Mouse (Mus musculus) liver, postnatal 0 days (tissue): ENCODE measurements around the gene Map1b. TPM values are rescaled to one million over a fixed set of nuclear protein-coding genes. Genes with fewer than 3 reads are reported as not detected.

ENCODE experiments used
- ATAC-seq: fragments of 200-750 bp; cut with Nextera tagmentation; 2 replicates; pipeline ENCODE4 v1.8.0; 2017; ENCODE audit warnings: mild to moderate bottlenecking, moderate library complexity
- DNase-seq: peaks from one replicate; pipeline ENCODE4 v3.0.0-alpha.2; 2016
- H3K27ac ChIP-seq: fragments of 300-500 bp; sonication (generic); 2 replicates; pipeline ENCODE4 v1.5.1; 2014; ENCODE audit warnings: antibody characterized with exemption, moderate library complexity, mild to moderate bottlenecking, low read depth
- H3K27me3 ChIP-seq: fragments of 300-500 bp; sonication (generic); 2 replicates; pipeline ENCODE4 v1.6.1; 2014; ENCODE audit warnings: low read length, control low read depth, mixed read lengths; ENCODE audit not compliant: insufficient read depth
- H3K36me3 ChIP-seq: fragments of 300-500 bp; sonication (generic); replicated peaks from 2 replicates; pipeline ENCODE4 v1.6.1; 2014; ENCODE audit warnings: mild to moderate bottlenecking, control low read depth, low read length, moderate library complexity, mixed read lengths; ENCODE audit not compliant: insufficient read depth
- H3K4me1 ChIP-seq: fragments of 300-500 bp; sonication (generic); 2 replicates; pipeline ENCODE4 v1.6.1; 2014; ENCODE audit warnings: antibody characterized with exemption, mild to moderate bottlenecking, control low read depth; ENCODE audit not compliant: insufficient read depth
- H3K4me2 ChIP-seq: fragments of 300-500 bp; sonication (generic); 2 replicates; pipeline ENCODE4 v1.6.1; 2014; ENCODE audit warnings: low read depth, mild to moderate bottlenecking, low read length, moderate library complexity, mixed read lengths
- H3K4me3 ChIP-seq: fragments of 300-500 bp; sonication (generic); 2 replicates; pipeline ENCODE4 v1.5.1; 2014; ENCODE audit warnings: low read depth, low read length
- H3K9ac ChIP-seq: fragments of 300-500 bp; sonication (generic); replicated peaks from 2 replicates; pipeline ENCODE4 v1.6.1; 2014; ENCODE audit warnings: mild to moderate bottlenecking, moderate library complexity
- H3K9me3 ChIP-seq: fragments of 300-500 bp; sonication (generic); 2 replicates; pipeline ENCODE4 v1.6.1; 2016; ENCODE audit warnings: mild to moderate bottlenecking, control low read depth, low read length, mixed read lengths
- CTCF ChIP-seq: sonication (generic); IDR thresholded peaks from 2 replicates; pipeline ENCODE4 v1.5.1; 2016; ENCODE audit warnings: antibody characterized with exemption, low read depth
- EP300 ChIP-seq: IDR thresholded peaks from 2 replicates; pipeline ENCODE4 v1.6.1; 2016; ENCODE audit warnings: antibody characterized with exemption, low read depth, mild to moderate bottlenecking
- WGBS: fragments of 180-500 bp; shearing (Covaris S2); extraction: QIAGEN DNeasy Blood & Tissue Kit; methylation state at CpG from one replicate; pipeline ENCODE4 v1.1.7; 2014; ENCODE audit not compliant: insufficient replicate concordance; 5-methylcytosine and 5-hydroxymethylcytosine counted together
- polyA plus RNA-seq: library from polyadenylated mRNA; unstranded; fragments of >200 nt; fragmentation: Nextera tagmentation; extraction: Ambion mirVana; gene quantifications from 2 replicates; pipeline ENCODE4 v1.2.1, GENCODE M21; 2015

Gene Map1b
- polyA plus RNA-seq, 1 experiment from 2014 or later, result 1.2 TPM

DNA sequence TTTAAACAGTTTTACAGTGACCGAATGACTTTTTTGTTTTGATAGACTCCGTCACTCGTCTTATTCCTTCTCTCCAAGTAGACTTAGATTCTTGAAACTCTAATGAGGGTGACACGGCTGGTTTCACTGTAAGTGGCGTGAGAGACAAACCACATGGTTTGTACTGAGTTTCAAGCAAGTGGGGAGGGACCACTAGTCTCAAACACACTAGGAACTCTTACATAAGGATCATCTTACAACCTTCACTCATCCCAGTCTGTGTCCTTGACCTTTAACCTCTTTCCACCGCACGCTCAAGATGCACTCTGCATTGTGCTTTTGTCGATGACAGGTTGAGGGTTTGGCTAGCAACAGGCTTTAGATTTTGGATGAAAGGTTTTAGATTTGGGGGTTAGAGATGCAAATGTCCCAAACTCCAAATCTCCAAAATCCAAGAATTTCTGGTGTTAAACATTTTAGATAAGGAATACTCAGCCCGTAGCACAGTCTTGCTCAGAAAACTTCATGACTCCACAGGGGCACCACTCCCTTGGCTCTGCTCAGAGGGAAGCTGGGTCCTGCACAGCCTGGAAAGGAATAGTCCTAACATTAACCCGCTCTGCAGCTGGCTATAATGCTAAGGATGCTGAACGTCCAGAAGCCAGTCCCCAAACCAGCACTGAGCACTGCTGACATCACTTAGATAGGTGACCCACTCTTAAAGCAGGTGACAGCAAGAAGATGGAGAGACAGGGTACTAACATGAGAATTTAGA lies 10.3 kb downstream of the Map1b start:
- DNase-seq (no peak), ATAC-seq (no peak)
- no peak overlapping the region for H3K9ac ChIP-seq
- H3K4me1 ChIP-seq, result no peaks in the 10 kb centered on the region
- H3K4me3 ChIP-seq, result no peak overlapping the region
- no peak for TF ChIP-seq EP300
- H3K36me3 ChIP-seq, result no peaks in the 10 kb centered on the region
- H3K9me3 ChIP-seq, result no peaks in the 10 kb centered on the region
- 71% methylated on average over 11 of the region's 11 CpGs for WGBS
- H3K27ac ChIP-seq, result no peak overlapping the region
- H3K27me3 ChIP-seq, result no peaks in the 10 kb centered on the region
- H3K4me2 ChIP-seq, result no peak overlapping the region

GRCm38 (mm10) chr13:99503370-99503979 lies 12.9 kb downstream of the Map1b start:
- 34% methylated on average over 14 of the region's 14 CpGs for WGBS
- H3K4me1 ChIP-seq, result no peaks in the 10 kb centered on the region
- ATAC-seq, result no peak
- H3K9me3 ChIP-seq, result no peaks in the 10 kb centered on the region
- no peaks in the 10 kb centered on the region for H3K27me3 ChIP-seq
- H3K9ac ChIP-seq, result no peak overlapping the region
- H3K36me3 ChIP-seq, result no peaks in the 10 kb centered on the region
- no peak overlapping the region for H3K27ac ChIP-seq
- no peak overlapping the region for H3K4me3 ChIP-seq
- TF ChIP-seq EP300, result no peak
- no peak for TF ChIP-seq CTCF
- DNase-seq, result no peak
- no peak overlapping the region for H3K4me2 ChIP-seq

GRCm38 (mm10) chr13:99502911-99503310 lies 13.4 kb downstream of the Map1b start:
- H3K4me3 ChIP-seq, result no peak overlapping the region
- H3K9me3 ChIP-seq, result no peaks in the 10 kb centered on the region
- H3K36me3 ChIP-seq, result no peaks in the 10 kb centered on the region
- 36% methylated on average over 7 of the region's 7 CpGs for WGBS
- TF ChIP-seq CTCF, result no peak
- TF ChIP-seq EP300, result no peak
- no peak overlapping the region for H3K4me2 ChIP-seq
- H3K27me3 ChIP-seq, result no peaks in the 10 kb centered on the region
- DNase-seq (no peak), ATAC-seq (no peak)
- no peak overlapping the region for H3K27ac ChIP-seq
- no peak overlapping the region for H3K9ac ChIP-seq
- no peaks in the 10 kb centered on the region for H3K4me1 ChIP-seq

GRCm38 (mm10) chr13:99502126-99502744 lies 14.1 kb downstream of the Map1b start:
- DNase-seq (no peak), ATAC-seq (no peak)
- Histone ChIP-seq H3K4me1 (no peaks in the 10 kb centered on the region), H3K4me2 (no peak overlapping the region), H3K9me3 (no peaks in the 10 kb centered on the region), H3K27ac (no peak overlapping the region), H3K4me3 (no peak overlapping the region), H3K9ac (no peak overlapping the region), H3K27me3 (no peaks in the 10 kb centered on the region), H3K36me3 (no peaks in the 10 kb centered on the region)
- TF ChIP-seq EP300 (no peak), CTCF (no peak)
- WGBS, result 48% methylated on average over 13 of the region's 13 CpGs

GRCm38 (mm10) chr13:99501393-99501792 lies 14.9 kb downstream of the Map1b start:
- H3K9me3 ChIP-seq, result no peaks in the 10 kb centered on the region
- no peak for TF ChIP-seq EP300
- no peak for TF ChIP-seq CTCF

DNA sequence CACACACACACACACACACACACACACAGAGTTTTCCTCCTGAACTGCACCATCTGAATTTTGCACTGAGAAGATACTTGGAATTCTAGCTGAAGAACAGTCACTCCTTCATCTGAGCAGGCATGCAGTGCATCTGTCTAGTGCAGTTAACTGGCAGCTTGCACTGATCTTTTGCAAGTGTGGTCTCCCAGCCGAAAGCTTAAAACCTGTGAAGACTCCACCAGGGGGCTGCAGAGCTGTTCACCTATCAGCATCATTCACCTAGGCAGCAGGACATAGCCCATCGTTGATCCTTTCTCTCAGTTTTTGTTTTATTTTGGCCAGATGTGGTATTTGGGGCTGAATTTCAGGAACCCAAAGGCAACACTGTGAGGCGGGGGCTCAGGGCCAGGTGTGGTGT lies 15.7 kb downstream of the Map1b start:
- no peak overlapping the region for H3K9ac ChIP-seq
- no peaks in the 10 kb centered on the region for H3K36me3 ChIP-seq
- TF ChIP-seq EP300 (no peak), CTCF (no peak)
- no peaks in the 10 kb centered on the region for H3K4me1 ChIP-seq
- H3K27ac ChIP-seq, result no peak overlapping the region
- ATAC-seq, result no peak
- no peaks in the 10 kb centered on the region for H3K27me3 ChIP-seq
- DNase-seq, result no peak
- no peak overlapping the region for H3K4me2 ChIP-seq
- WGBS, result 61% methylated on average over 3 of the region's 3 CpGs
- H3K9me3 ChIP-seq, result no peaks in the 10 kb centered on the region
- no peak overlapping the region for H3K4me3 ChIP-seq

More at GRCm38 (mm10) chr13:99501393-99501792, 14.9 kb downstream of the Map1b start:
- Histone ChIP-seq H3K9ac (no peak overlapping the region), H3K27me3 (no peaks in the 10 kb centered on the region), H3K4me1 (no peaks in the 10 kb centered on the region), H3K36me3 (no peaks in the 10 kb centered on the region), H3K27ac (no peak overlapping the region), H3K4me2 (no peak overlapping the region), H3K4me3 (no peak overlapping the region)
- no peak for ATAC-seq
- DNase-seq, result no peak
- WGBS, result 64% methylated on average over 7 of the region's 7 CpGs
